Mouse (Mus musculus) thymus, postnatal 36 days (tissue): ENCODE measurements at regions not wholly inside any gene's neighbourhood (a gene's known extent, or its start where the extent isn't known, plus 50 kb on each side); places are given as distances from the start of the nearest gene placed in this dataset.

Experiments used
- DNase-seq, 2 experiments: peaks; one replicate each; pipeline ENCODE4 v3.0.0; 2022; ENCODE audit warnings: mixed read lengths in 2 of 2

DNA sequence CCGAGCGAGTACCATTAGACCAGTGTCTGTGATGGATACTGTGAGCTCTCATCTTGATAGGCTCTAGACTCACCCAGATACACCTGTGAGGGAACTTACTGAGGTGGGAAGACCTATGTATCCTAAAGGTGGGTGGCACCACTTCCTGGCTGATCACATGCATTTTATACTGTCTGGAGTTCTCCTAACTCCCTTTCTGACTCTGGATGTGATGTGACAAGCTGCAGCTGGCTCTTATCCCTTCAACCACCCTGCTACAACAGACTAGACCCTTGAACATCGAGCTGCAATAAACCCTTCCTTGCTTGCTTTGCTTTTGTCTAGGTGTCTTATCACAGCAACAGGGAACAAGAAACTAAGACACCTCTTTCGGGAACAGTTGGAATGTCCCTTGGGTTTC lies 143.3 kb downstream of the Cd24a start:
- DNase-seq: no peak

- no peak for DNase-seq
Measured at GRCm38 (mm10) chr10:43722164-43722563, 144.1 kb downstream of the Cd24a start.

DNA sequence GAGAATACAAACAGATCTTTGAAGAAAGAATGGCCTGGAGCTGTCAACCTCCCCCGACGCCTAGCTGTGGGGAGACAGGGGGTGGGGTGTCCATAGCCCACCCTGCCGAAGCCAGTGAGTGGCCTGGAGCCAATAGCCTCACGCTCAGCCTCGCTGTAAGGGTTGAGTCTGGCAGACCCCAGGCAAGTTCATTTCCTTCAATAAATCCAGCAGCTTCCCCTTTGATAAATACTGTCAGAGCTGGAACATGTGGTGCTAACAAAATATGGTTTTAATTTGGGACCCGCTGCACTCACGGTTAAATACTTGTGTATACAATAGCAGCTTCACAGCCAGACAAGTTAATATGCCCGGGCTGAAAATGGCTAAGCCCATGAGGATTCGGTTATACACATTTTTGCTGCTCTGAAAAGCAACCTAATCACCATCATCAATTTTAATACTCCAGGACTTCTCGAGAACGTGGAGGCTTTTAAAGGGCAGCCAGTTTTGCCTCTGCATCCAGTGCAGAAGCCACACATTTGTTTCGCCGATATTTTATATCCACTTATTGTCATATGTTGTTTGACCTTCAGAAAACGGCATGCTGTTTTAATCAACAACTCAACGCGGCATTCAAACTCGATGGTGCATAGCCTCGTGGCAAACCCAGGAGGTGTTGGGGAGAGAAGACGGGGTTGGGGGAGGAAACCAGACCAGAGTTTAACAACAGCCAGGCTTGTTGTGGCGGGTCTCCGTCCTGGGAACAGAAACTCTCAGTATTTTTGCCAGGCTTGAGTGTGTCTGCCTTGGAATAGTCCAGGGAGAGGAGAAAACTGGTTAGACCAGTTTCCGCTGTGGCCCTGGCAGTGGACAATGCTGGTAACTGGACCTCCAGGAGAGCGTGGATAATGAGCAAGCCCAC lies 144.9 kb downstream of the Cd24a start:
- peak; percentile 25 to 32 for DNase-seq

GRCm38 (mm10) chr10:43723615-43723937 lies 145.5 kb downstream of the Cd24a start:
- DNase-seq: peak in 1 of 2 experiments; percentile 21

DNA sequence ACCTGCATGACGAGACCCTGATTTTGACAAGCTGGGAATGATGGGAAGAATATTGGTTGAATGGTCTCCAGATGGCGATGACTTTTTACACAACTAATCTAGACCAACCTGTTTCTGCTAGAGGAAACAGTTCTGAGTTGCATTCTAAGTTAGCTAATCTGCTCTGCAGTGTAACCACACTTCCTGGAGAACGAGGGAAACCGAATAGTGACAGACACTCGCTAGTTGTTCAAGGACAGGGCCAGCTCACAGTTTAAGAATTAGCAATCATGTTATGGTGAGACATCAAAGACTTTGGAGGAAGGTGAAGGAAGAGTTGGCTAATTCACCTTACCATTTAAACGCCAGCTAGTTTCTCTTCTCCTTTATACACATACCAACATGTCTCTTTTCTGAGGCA lies 149.7 kb downstream of the Cd24a start:
- DNase-seq: no peak

DNA sequence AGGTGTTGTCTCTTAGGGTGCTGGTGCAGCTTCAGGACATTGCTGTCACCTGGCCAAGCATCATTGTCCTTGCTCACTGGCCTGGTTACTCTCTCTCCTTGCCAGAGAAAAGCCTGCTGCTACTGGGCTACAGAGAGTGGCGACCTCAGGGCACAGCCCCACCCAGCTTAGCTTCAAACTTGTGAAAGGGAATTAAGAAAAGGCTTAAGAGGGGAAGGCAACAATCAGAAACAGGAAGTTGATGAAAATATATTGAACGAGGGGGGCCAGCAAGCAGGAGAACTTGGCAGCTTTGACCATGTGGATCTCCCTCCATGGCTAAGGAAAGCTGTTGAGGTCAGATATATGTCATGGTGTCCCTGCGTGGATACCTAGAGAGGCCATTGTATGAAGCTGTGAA lies 151.1 kb downstream of the Cd24a start:
- DNase-seq: no peak

DNA sequence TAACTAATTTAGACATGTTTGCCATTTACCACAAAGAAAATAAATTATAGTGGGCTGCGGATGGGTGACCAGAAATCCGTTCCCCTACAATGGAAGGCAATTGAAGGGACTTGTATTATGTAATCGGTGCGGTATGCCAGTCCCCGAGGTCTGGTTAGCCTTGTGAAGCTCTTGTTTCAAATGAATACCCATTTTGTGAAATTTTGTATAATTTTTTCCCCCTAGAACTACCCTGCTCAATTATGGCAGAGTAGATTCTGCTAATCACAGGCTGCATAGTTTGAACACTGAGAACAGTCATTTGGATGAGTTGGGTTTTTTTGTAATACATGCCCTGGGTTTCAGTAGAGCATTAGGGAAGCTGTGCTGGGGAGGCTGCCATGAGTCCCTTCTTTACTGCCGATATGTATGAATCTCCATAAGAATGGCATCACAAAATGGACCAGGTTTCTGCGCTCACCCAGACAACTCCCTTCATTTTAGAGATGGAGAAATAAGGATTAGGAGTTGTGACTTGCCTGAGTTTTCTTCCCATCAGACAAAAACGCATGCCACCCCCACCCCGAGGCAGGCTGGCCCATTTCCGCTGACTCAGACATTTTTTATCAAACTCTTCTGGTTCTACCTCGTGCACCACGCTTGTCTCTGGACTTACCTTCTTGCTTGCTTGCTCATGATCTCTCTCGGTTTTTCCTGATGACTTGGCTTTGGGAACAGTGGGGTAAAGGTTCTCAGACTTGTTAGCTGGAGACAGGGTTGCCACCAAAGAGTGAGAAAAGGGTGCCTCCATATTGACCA lies 155.7 kb downstream of the Cd24a start:
- DNase-seq: no peak

DNA sequence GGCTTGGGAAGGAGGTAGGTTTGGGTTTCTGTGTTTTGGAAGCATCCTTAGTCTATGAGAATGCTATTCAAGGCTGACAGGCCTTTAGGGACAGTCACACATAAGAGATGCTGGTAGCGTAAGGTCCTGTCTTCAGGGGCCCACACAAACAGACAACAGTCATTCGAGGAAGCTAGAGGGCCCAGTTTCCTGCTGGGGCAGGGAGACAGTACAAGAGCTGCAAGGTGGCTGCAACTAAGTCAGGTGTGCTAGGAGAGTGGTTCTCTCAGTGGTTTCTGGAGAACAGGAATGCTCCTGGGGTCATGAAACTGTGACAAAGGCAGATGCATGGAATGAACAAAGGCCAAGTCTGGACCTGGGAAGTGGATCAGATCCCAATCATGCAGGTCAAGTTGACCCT lies 161.1 kb downstream of the Cd24a start:
- peak; percentile 51 to 66 for DNase-seq

GRCm38 (mm10) chr10:43739718-43740117 lies 161.6 kb downstream of the Cd24a start:
- DNase-seq: peak; percentile 47 to 61

DNA sequence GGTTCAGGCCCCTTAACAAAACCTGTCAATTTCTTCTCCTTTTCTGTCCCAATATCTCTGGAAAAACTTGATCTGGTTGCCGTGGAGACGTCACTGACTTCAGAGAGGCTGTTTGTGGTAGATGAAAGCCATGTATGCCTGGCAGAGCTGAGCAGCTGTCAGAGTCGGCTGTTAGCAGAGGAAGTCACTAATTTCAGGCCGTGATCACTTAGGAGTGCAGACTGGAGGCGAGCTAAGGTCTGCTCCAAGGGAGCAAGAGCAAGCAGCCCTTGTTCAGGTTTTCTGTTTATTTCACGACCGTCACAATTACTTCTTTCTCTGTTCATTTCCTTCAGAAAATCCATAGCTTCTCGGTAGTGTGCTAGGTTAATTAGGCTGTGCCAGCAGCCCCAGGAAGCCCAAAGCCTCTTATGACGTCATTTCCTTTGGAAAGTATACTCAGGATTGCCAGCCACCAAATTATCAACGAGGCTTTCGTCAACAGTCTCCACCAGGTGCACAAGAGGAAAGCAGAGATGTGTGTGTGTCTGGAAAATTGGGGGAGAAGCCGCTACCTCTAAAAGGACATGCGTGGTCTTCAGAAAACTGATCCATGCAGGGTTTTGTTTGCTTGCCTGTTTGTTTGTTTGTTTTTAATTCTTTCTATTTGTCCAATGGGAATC lies 161.2 kb downstream of the Qrsl1 start:
- peak; percentile 71 to 80 for DNase-seq

DNA sequence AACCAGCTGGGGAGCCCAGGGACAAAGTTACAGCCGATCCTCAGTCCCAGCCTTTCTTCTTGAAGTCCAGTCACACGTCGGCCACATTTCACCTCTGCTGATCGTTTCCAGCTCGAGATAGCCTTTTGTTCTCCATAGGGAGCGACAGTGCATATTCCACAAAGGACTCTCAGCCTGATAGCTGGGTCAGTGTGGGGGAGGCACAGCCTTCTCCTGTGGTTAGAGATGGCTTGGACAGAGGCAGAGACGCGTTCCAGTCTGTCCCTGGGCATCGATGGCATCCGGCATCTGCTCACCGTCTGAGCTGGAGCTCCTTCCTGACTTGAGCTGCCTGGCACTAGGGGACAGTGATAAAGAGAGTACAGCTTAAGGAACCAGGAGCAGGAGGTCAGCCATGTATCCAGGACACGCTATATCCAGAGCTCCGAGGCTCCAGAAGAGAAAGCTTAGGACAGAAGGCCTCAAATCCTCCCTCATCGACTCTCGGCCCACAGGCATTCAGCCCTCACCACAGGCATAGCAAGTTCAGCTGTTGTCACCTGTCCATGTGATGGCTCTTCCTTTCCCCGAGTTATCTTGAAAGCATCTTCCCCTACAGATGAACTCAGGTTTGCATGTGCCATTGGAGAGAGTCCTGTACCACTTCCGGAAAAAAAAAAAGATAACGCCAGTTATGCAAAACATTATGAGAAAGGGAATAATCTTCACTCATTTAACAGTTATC lies 160.0 kb downstream of the Qrsl1 start:
- peak in 1 of 2 experiments; percentile 16 for DNase-seq

GRCm38 (mm10) chr10:43742085-43743054 lies 159.2 kb downstream of the Qrsl1 start:
- peak; percentile 30 to 39 for DNase-seq

DNA sequence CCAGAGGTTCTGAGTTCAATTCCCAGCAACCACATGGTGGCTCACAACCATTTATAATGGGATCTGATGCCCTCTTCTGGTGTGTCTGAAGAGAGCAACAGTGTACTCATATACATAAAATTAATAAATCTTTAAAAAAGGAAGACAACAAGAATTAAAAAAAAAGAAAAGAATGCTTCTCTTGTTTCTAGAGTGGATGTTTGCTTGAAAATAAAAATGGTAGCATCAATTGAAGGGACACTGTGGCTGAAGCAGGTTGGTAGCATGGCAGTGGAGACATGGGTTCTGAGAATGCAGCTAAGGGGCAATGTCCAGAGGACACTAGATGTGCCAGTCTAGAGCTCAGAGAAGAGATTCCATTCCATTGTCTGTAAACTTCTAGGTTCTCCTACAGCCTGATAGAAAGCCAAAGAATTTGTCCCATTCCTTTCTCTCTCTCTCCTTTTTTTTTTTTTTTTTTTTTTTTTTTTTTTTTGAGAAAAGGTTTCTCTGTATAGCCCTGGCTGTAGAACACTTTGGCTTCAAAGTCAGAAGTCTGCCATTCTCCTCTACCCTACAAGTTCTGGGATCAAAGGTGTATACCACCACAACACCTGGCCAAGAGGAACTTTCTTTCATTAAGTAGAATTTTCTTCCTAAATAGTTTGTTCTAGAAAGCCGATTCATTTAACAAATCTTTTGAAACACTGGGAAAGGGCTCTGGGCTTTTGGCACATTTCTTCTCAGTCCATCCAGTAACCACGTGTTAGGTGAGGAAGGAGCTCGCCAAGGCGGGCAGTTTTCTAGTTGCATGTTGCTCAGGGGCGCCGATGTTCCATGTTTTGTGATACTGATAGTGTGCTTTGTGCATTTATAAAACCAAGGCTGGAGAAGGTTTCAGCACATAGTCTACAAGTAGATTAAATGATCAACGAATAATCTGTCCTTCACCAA lies 158.1 kb downstream of the Qrsl1 start:
- DNase-seq: no peak

- no peak for DNase-seq
Measured at GRCm38 (mm10) chr10:43745931-43746630, 155.5 kb downstream of the Qrsl1 start.

GRCm38 (mm10) chr10:43746631-43747001 lies 154.9 kb downstream of the Qrsl1 start:
- no peak for DNase-seq

GRCm38 (mm10) chr10:43747541-43747940 lies 154.0 kb downstream of the Qrsl1 start:
- DNase-seq: no peak

- no peak for DNase-seq
Measured at GRCm38 (mm10) chr10:43748300-43748699, 153.2 kb downstream of the Qrsl1 start.

- no peak for DNase-seq
Measured at GRCm38 (mm10) chr10:43749496-43750110, 151.9 kb downstream of the Qrsl1 start.

GRCm38 (mm10) chr10:43750401-43750800 lies 151.1 kb downstream of the Qrsl1 start:
- DNase-seq: no peak
